Mouse (Mus musculus) liver, postnatal 0 days (tissue): ENCODE measurements at regions not wholly inside any gene's neighbourhood (a gene's known extent, or its start where the extent isn't known, plus 50 kb on each side); places are given as distances from the start of the nearest gene placed in this dataset.

Source experiments
- ATAC-seq: fragments of 200-750 bp; cut with Nextera tagmentation; 2 replicates; pipeline ENCODE4 v1.8.0; 2017; ENCODE audit warnings: mild to moderate bottlenecking, moderate library complexity
- DNase-seq: peaks from one replicate; pipeline ENCODE4 v3.0.0-alpha.2; 2016
- H3K27ac ChIP-seq: fragments of 300-500 bp; sonication (generic); 2 replicates; pipeline ENCODE4 v1.5.1; 2014; ENCODE audit warnings: antibody characterized with exemption, moderate library complexity, mild to moderate bottlenecking, low read depth
- H3K27me3 ChIP-seq: fragments of 300-500 bp; sonication (generic); 2 replicates; pipeline ENCODE4 v1.6.1; 2014; ENCODE audit warnings: low read length, control low read depth, mixed read lengths; ENCODE audit not compliant: insufficient read depth
- H3K36me3 ChIP-seq: fragments of 300-500 bp; sonication (generic); replicated peaks from 2 replicates; pipeline ENCODE4 v1.6.1; 2014; ENCODE audit warnings: mild to moderate bottlenecking, control low read depth, low read length, moderate library complexity, mixed read lengths; ENCODE audit not compliant: insufficient read depth
- H3K4me1 ChIP-seq: fragments of 300-500 bp; sonication (generic); 2 replicates; pipeline ENCODE4 v1.6.1; 2014; ENCODE audit warnings: antibody characterized with exemption, mild to moderate bottlenecking, control low read depth; ENCODE audit not compliant: insufficient read depth
- H3K4me2 ChIP-seq: fragments of 300-500 bp; sonication (generic); 2 replicates; pipeline ENCODE4 v1.6.1; 2014; ENCODE audit warnings: low read depth, mild to moderate bottlenecking, low read length, moderate library complexity, mixed read lengths
- H3K4me3 ChIP-seq: fragments of 300-500 bp; sonication (generic); 2 replicates; pipeline ENCODE4 v1.5.1; 2014; ENCODE audit warnings: low read depth, low read length
- H3K9ac ChIP-seq: fragments of 300-500 bp; sonication (generic); replicated peaks from 2 replicates; pipeline ENCODE4 v1.6.1; 2014; ENCODE audit warnings: mild to moderate bottlenecking, moderate library complexity
- H3K9me3 ChIP-seq: fragments of 300-500 bp; sonication (generic); 2 replicates; pipeline ENCODE4 v1.6.1; 2016; ENCODE audit warnings: mild to moderate bottlenecking, control low read depth, low read length, mixed read lengths
- CTCF ChIP-seq: sonication (generic); IDR thresholded peaks from 2 replicates; pipeline ENCODE4 v1.5.1; 2016; ENCODE audit warnings: antibody characterized with exemption, low read depth
- EP300 ChIP-seq: IDR thresholded peaks from 2 replicates; pipeline ENCODE4 v1.6.1; 2016; ENCODE audit warnings: antibody characterized with exemption, low read depth, mild to moderate bottlenecking
- WGBS: fragments of 180-500 bp; shearing (Covaris S2); extraction: QIAGEN DNeasy Blood & Tissue Kit; methylation state at CpG from one replicate; pipeline ENCODE4 v1.1.7; 2014; ENCODE audit not compliant: insufficient replicate concordance; 5-methylcytosine and 5-hydroxymethylcytosine counted together

DNA sequence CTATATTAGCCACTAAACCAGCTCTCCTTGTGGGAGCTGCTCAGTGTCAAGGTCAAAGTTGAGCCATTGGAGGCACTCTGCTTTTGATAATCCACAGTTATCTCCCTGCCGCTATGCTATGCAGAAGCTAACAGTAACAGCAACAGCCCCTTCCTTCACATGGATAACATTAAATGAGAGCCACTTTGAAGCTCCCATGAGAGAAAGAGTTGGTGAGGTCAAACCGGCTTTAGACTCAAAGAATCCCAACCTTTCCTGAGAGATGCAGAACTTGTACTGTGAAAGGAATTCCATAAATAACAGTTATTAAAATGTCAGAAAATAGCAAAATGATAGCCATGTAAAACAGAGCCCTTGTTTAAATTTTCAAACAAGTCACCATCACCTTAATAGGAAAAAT, 316.1 kb upstream of the Gm9747 start:
- Histone ChIP-seq H3K36me3 (no peaks in the 10 kb centered on the region), H3K4me1 (no peaks in the 10 kb centered on the region), H3K9me3 (no peaks in the 10 kb centered on the region), H3K27me3 (no peaks in the 10 kb centered on the region), H3K4me3 (no peak overlapping the region), H3K4me2 (no peak overlapping the region), H3K9ac (no peak overlapping the region), H3K27ac (no peak overlapping the region)
- 69% methylated on average over 2 of the region's 2 CpGs for WGBS
- TF ChIP-seq CTCF (no peak), EP300 (no peak)
- DNase-seq (no peak), ATAC-seq (no peak)

DNA sequence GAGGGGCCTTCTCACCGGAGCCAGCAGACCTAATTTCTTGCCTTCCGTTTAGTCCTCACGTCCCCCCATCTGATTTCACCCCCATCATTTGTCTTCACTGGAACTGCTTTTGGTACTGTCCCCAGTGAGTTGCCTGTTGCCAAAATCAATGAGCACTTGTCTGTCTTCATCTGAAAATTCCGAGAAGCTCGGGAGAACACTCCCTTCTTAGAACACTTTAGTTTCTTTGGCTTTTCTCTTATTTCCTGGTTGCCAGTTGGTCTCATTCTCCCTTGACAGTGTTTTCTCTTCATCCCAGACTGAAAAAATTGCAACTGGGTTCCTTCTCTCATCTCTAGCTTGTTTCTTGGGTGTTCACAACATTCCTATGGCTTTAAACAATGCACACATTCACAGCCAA, 305.2 kb upstream of the Gm9747 start:
- 83% methylated on average over 5 of the region's 5 CpGs for WGBS
- no peak overlapping the region for H3K27ac ChIP-seq
- no peaks in the 10 kb centered on the region for H3K27me3 ChIP-seq
- ATAC-seq: no peak
- no peaks in the 10 kb centered on the region for H3K9me3 ChIP-seq
- no peak overlapping the region for H3K4me2 ChIP-seq
- H3K9ac ChIP-seq: no peak overlapping the region
- H3K4me3 ChIP-seq: no peak overlapping the region
- DNase-seq: no peak
- no peaks in the 10 kb centered on the region for H3K4me1 ChIP-seq
- TF ChIP-seq EP300: no peak
- TF ChIP-seq CTCF: no peak
- H3K36me3 ChIP-seq: no peaks in the 10 kb centered on the region

DNA sequence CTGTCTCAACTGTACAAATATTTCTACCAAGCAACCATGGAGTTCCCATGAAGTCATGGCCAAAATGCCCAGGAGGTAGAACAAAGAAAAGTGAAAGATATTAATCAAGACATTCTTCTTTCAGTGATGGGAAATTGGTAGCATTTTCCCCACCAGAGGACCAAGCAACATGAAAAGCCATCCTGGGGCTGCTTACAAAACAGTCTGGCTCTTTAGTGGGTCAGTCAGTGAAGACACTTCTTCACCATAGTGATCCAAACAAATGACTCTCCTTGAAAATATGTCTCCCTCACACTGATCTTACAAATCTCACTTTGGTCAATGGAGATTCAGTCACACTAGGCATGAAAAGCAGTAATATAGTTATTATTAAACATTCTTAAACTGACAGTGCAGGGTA, 299.8 kb upstream of the Gm9747 start:
- Histone ChIP-seq H3K27me3 (no peaks in the 10 kb centered on the region), H3K9me3 (no peaks in the 10 kb centered on the region), H3K36me3 (no peaks in the 10 kb centered on the region), H3K27ac (no peak overlapping the region), H3K9ac (no peak overlapping the region), H3K4me1 (no peaks in the 10 kb centered on the region), H3K4me3 (no peak overlapping the region), H3K4me2 (no peak overlapping the region)
- TF ChIP-seq EP300: no peak
- TF ChIP-seq CTCF: no peak
- no peak for ATAC-seq
- no peak for DNase-seq

DNA sequence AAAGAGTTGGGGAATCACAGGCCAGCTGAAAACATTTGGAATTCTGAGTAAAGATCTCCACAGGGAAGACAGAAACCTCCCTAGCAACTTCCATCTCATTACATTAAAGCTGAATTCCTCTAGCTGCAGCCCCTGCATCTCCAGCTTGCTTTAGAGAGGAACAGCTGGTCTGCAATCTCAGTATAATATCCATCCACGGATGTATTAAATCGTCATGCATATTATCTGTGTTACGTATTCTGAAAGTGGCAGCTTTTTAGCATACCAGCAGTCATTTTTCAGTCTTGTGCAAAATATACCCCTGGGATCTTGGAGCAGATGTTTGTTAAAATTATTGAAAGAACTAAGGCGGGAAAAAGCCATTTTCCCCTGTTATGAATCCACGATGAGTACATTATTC, 287.7 kb upstream of the Gm9747 start:
- Histone ChIP-seq H3K27ac (no peak overlapping the region), H3K4me1 (peaks cover 5% of the 10 kb centered on the region; the same call in 1 of the 2 replicates), H3K9ac (no peak overlapping the region), H3K4me3 (no peak overlapping the region), H3K36me3 (no peaks in the 10 kb centered on the region), H3K4me2 (no peak overlapping the region), H3K27me3 (no peaks in the 10 kb centered on the region), H3K9me3 (no peaks in the 10 kb centered on the region)
- TF ChIP-seq CTCF: no peak
- no peak for TF ChIP-seq EP300
- WGBS: 75% methylated on average over 5 of the region's 5 CpGs
- DNase-seq (no peak), ATAC-seq (no peak)

DNA sequence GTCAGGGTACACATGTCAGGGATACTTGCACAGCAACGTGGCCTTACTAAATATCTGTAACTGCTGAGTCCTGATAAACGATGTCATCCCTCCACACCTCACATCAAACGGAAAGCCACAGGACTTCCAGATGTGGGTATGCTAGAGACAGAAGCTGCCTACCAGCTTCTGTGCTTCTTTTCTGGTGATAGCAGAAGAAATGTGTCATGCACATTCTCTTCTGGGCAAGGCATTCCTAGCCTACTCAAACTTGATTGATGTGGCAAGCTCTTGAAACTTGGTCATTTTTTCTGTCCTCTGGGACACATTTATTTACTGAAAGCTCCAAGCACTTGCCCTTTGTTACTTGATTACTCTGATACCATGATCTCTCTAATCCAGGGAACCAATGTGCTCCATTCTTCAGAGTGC, 282.8 kb upstream of the Gm9747 start:
- H3K27me3 ChIP-seq: no peaks in the 10 kb centered on the region
- no peak overlapping the region for H3K9ac ChIP-seq
- ATAC-seq (peak; percentile 24), DNase-seq (no peak)
- no peak overlapping the region for H3K4me3 ChIP-seq
- WGBS: 52% methylated on average over 3 of the region's 3 CpGs
- TF ChIP-seq EP300 (no peak), CTCF (no peak)
- H3K4me2 ChIP-seq: no peak overlapping the region
- H3K9me3 ChIP-seq: no peaks in the 10 kb centered on the region
- H3K4me1 ChIP-seq: peaks cover 5% of the 10 kb centered on the region; the same call in 1 of the 2 replicates
- H3K27ac ChIP-seq: 0 out of 2 replicates have a peak overlapping the region, but pooled peaks have one; percentile 7
- no peaks in the 10 kb centered on the region for H3K36me3 ChIP-seq

DNA sequence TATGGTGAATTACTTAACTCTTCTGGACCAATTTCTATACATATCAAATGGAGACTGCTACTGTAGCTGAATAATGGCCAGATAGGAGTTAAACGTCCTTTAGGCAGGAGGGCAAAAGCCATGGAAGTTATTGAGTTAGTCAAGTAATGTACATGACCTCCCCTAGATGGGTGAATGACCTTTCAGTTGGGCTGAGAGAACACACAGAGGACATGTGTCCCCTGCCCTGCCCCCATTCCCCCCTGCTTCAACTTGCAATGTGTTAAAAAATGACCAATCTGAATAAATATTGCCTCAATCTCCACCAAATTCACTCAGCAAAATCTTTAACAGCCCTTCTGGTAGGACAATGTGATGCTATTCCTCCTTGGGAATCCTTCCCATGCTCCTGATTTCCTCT, 282.1 kb upstream of the Gm9747 start:
- no peak overlapping the region for H3K27ac ChIP-seq
- TF ChIP-seq EP300: peak; percentile 23; the same call in 1 of the 2 replicates
- TF ChIP-seq CTCF: no peak
- WGBS: 18% methylated on average over 1 of the region's 1 CpGs
- ATAC-seq (peak; percentile 96), DNase-seq (peak; percentile 58)
- H3K4me1 ChIP-seq: peaks cover 5% of the 10 kb centered on the region; the same call in 1 of the 2 replicates
- H3K9me3 ChIP-seq: no peaks in the 10 kb centered on the region
- no peak overlapping the region for H3K9ac ChIP-seq
- no peaks in the 10 kb centered on the region for H3K27me3 ChIP-seq
- no peaks in the 10 kb centered on the region for H3K36me3 ChIP-seq
- H3K4me2 ChIP-seq: no peak overlapping the region
- no peak overlapping the region for H3K4me3 ChIP-seq

DNA sequence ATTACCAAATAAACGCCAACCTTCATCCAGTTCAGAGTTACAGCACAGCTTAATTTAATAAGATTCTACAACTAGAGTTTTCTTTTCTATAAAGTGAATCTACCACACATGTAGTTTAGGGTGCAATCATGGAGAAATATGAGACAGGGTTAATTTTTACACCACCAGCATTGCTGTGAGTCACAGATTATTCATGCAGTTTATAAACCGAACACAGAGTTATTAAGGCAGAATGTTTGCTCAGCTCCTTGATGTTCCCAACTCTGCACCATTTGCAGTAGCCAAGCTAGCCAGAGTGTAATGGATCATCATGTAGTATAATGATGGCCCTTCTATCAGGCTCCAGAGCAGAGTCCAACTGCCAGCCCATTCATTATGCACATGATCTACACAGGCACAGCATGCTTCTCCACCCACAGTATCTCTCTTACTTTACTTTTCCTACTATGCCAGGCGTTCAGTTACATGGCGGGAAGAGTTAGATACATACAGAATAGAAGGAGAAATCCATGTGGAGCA, 281.4 kb upstream of the Gm9747 start:
- DNase-seq (no peak), ATAC-seq (no peak)
- Histone ChIP-seq H3K27ac (no peak overlapping the region), H3K4me3 (no peak overlapping the region), H3K9me3 (no peaks in the 10 kb centered on the region), H3K27me3 (no peaks in the 10 kb centered on the region), H3K36me3 (no peaks in the 10 kb centered on the region), H3K4me1 (peaks cover 5% of the 10 kb centered on the region; the same call in 1 of the 2 replicates), H3K4me2 (no peak overlapping the region), H3K9ac (no peak overlapping the region)
- TF ChIP-seq EP300 (no peak), CTCF (no peak)
- WGBS: 84% methylated on average over 4 of the region's 4 CpGs
